Mouse (Mus musculus) kidney, adult 18-20 months (tissue): ENCODE data around the gene Chst3.
"Not testable (repeated sequence)": the region's sequence is repeated elsewhere in the genome, so short reads cannot be mapped to it uniquely, and the experiment has no call there.

Experiments used
- DNase-seq: peaks from one replicate; pipeline ENCODE4 v3.0.0; 2021

The Chst3 gene

DNA sequence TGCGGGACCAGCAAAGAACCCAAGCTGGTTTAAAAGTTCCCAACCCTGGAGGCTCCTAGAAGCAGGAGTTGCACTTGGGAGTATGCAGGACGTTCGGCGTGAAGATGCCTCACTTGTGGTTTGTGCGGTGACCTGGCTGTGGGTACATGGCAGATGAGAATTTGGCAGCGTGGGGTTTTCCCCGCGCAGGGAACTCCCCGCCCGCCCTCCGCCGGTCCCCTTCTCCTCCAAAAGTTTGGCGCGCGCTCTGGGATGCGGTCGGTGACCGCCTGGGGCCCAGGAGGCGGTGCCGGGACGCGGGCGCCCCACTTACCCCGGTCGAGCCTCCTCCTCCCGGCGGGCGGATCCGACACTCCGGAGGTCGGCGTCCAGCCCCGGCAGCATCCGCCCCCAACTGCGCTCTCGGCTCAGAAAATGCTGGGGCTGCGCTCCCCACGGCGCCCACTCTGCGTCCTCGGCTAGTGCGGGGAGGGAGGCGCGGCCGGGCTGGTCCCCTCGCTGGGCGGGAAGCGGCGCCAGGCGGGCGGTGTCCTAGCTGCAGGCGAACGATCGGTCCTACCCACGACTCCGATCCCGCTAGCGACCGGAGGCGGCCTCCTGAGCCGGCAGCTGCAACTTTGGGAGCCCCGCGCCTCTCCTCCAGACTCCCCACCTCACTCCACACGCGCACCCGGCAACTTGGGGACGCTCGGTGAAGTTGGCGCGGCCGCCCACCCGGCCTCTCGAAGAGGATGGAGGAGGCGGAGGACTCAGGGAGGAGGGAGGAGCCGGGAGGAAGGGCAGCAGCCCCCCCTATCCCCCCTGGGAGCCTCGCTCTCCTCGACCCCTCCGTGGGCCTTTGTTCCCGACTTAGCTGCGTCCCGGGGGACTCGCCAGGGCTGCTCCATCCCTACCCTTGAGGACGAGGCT is at the start of gene Chst3:
Gene Chst3 (minus strand): TSS at position 670 of the 909 bp plus-strand sequence.
- peak; percentile 78 for DNase-seq

- DNase-seq = no peak
Measured at GRCm38 (mm10) chr10:60268738-60269137, 49.7 kb upstream of the Chst3 start.

DNA sequence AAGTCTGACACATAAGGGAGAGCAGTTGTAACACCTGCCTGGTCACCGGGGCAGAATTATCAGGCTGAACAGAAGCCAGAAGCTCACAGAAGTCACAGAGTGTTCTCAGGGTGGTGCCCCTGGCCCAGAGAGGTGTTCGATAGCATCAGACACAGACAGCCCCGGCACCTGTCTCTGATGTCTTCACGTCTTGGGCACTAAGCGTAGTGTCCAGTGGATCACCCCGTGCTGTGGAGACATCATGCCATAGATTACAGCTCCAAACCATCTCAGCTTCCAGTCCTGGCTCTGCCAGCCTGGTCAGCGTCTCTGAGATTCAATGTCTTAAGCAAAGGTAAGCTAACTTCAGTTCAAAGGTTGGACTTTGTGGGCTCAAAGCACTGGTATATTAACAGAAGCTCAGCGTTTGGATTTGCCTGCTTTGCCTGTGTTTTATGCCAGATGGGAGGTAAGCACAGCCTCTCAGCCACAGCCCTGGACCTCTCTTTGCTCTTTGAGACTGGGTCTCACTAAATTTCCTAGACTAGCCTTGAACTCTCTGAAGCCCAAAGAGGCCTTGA is 47.9 kb upstream of the Chst3 start:
- no peak for DNase-seq

- DNase-seq = no peak
Measured at GRCm38 (mm10) chr10:60265252-60265651, 46.2 kb upstream of the Chst3 start.

DNA sequence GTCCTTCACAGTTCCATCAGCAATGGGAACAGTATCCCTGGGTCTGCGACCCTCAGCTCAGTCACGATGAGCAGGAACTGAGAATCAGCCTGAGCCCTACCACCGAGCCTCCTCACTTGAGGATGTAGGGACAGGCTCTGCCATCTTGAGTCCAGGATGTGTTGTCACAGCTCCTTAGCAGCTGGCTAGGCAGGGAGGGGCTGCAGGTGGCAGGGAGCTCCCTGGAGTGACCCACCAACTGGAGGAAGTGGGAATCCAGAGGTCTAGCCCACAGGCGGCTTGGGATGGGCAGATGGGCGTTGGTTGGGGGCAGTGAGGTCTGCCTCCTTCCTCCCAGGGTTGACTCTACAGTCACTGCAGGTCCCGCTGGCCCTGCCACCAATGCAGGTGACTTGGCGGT is 44.3 kb upstream of the Chst3 start:
- no peak for DNase-seq

DNA sequence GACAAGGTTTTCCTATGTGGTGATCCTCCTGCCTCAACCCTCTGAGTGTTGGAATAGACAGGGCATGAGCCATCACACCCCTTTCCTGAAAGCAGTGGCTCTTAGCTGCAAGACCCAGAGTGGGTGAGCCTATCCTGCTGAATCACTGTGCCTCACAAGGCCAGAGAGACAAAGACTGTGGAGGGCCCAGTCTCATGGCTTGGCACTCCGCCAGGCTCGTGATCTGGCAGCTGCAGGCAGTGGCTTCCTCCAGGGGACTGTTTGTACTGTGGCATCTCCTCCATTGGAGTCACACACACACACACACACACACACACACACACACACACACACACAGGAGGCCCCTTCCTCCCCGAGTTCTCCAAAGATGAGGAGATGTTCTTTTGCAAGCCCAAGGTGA is 43.3 kb upstream of the Chst3 start:
- DNase-seq = peak; percentile 86

DNA sequence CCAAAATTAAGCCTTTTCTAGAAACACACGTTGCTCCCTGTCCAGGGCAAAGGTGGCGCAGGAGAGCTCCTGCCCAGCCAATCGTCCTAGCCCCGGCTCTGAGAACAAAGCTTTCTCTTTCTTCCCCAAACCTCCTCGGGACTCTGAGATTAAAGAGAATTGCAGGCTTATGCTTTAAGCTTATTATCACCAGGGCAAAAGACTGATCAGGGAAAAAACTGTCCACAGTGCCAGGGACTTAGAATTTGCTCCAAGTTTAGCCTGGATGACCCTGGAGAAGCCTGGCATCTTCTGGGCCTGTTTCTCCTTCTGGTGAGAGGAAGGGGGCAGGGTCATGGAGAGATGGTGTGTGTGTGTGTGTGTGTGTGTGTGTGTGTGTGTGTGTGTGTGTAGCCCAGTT is 42.5 kb upstream of the Chst3 start:
- no peak for DNase-seq

DNA sequence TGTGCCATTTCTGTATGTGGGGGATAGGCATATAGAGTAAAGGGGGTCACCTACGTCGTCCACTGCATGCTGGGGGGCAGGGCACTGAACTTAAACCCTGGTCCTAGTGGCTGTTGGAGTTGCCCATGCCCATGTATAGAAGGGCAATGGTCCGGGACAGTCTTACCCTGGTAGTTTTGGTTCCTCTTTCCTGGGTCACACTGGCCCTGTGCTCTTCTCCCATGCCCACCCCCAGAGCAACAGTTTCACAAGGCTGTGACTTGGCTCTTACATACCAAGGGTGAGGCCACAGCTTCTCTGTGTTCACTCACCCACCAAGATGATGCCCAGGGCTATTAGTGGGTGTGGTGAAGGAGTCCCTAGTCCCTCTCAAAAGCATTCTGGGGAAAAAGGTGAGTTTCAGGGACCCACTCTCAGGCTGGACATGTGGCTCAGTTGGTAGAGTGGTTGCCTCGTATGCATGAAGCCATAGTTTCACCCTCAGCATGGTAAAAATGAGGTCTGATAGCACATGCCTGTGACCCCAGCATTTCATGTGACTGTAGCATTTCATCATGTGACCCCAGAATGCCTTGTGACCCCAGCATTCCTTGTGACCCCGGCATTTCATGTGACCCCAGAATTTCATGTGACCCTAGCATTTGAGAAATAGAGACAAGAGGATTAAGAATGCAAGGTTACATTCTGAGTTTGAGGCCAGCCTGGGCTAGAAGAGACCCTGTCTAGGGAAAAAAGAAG is 41.7 kb upstream of the Chst3 start:
- DNase-seq = no peak

DNA sequence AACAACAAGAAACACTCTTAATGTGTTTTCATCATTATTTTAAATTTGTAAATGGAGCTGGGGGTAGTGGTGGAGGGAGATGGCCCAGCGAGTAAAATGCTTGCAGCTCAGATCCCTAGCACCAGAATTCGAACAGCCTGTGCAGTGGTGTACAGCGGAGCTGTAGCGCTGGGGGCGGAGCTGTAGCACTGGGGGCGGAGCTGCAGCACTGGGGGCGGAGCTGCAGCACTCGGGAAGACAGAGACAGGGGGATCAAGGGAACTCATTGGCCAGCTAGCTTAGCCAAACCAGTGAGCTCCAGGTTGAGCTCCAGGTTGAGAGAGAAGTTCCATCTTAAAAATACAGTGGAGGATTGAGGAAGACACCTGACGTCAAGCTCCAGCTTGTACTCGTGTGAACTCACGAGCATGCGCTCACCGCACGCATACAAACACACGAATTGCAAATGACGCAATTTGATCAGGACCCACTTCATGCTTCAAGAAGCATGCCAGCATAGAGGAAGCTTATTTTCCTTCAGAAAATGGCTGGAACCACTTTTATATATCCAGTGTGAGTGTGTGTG is 38.3 kb upstream of the Chst3 start:
- DNase-seq = no peak

DNA sequence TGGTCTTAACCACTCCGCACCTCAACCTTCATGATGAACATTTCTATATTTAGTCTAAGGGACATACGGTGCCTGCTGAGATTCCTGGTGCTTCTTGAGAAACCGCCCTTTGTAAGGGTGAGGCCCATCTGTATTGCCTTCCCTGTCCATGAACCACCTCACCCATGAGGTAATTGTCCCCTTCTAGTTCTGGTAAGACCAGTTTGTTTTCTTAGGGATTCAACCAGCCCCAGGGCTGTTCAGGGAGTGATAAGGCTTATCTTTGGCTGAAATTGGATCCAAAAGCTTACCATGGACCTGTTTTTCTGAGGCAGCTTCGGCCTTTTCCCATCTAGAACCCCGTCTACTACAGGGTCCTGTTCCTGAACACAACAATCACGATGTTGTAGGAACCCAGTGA is 37.0 kb upstream of the Chst3 start:
- no peak for DNase-seq

DNA sequence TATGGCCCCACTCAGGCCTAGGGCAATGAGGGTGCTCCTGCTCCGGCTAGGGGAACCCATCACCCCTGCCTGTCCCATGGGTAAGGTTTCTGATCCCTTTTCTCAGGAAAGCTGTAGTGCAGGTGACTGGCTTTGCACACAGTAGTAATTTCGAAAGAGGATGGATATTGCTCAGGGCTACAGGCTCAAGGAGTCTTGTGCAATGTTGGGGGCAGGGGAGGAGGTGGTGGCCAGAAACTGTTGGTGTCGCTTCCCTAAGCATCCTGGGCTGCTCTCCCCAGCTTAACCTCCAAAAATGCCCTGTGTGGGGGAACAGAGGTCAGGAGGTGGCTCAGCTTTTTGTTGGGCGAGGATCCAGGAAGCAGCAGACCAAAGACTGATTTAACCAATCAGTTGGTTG is 33.5 kb upstream of the Chst3 start:
- no peak for DNase-seq

GRCm38 (mm10) chr10:60252187-60252586 is 33.1 kb upstream of the Chst3 start:
- no peak for DNase-seq

- DNase-seq = peak; percentile 54
Measured at GRCm38 (mm10) chr10:60250426-60250965, 31.4 kb upstream of the Chst3 start.

DNA sequence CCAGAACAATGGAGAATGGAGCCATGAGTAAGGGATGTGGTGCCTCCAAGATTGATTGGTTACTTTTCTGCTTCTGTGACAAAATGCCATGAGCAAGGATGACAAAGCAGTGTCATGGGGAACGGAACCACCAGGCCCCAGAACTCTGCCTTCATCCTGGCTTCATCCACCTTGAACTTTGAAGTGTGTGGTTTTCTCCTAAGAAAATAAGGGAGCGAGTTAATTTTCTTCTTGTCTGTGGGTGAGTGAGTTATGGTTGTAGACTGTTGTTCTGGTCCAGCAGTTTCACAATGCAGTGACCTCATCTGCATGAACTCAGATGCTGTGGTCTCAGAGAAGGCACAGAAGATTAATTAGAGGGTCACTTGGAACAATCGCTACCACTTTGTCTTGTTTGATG is 29.3 kb upstream of the Chst3 start:
- DNase-seq = peak; percentile 23

- DNase-seq = peak; percentile 49
Measured at GRCm38 (mm10) chr10:60246519-60246918, 27.5 kb upstream of the Chst3 start.

DNA sequence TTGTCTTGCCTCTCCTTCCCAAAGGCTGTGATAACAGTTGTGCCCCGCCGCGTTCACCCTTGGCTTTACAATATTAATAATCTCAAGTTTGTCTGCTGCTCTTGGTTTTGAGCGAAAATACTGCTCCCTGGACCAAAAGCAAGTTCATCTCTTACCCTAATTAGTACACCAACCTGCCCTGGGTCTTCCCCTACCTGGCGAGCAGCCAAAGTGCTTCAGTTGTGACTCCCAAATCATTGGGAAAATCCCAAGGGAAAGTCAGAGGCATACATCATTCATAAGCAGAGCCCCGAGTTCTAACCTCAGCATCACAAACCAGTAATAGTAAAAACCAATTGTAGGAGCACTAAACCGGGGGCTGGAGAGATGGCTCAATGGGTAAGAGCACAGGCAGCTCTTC is 26.6 kb upstream of the Chst3 start:
- DNase-seq = no peak

DNA sequence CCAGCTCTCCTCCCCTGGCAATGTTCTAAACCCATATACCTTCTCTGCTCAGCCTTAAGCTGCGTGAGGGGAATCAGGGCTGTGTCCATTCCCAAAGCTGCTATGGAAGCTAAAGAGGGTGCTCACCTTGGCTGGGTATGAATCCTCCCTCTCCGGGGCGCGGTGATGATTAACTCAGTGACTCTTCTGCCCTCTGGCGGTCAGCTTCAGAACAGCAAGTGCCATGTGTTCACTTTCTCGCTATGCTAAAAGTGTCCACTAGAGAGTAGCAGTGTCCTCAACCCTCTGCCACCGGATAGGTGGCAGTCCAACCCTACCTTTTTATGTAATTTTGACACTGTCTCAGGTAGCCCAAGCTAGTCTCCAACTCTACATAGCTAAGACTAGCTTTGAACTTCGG is 26.0 kb upstream of the Chst3 start:
- peak; percentile 95 for DNase-seq

- DNase-seq = no peak
Measured at GRCm38 (mm10) chr10:60243941-60244340, 24.9 kb upstream of the Chst3 start.

DNA sequence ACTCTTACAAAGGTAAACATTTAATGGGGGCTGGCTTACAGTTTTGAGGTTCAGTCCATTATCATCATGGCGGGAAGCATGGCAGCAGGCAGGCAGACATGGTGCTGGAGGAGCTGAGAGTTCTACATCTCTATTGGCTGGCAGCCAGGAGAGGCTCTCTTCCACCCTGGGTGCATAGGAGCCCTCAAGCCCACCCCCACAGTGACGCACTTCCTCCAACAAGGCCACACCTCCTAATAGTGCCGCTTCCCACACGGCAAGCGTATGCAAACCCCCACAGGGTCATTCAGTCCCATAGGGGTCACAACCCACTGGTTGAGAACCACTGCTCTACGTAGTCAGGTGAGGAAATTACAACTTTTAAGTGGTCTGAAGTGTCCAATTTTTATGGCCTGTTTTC is 21.4 kb upstream of the Chst3 start:
- no peak for DNase-seq

- peak; percentile 76 for DNase-seq
Measured at GRCm38 (mm10) chr10:60237475-60238154, 18.6 kb upstream of the Chst3 start.

DNA sequence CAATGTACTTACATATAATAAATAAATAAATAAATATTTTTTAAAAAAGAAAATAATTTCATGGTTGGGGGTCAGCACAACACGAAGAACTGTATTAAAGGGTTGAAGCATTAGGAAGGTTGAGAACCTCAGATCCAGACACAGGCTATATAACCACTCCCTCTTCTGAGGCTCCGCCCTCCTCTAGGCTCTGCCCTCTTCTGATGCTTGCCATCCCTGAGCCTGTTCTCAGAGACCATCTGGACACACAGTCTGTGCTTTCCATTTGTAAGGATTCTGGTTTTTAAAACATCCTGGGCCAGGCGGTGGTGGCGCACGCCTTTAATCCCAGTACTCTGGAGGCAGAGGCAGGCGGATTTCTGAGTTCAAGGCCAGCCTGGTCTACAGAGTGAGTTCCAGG is 16.8 kb upstream of the Chst3 start:
- not testable (repeated sequence) for DNase-seq

DNA sequence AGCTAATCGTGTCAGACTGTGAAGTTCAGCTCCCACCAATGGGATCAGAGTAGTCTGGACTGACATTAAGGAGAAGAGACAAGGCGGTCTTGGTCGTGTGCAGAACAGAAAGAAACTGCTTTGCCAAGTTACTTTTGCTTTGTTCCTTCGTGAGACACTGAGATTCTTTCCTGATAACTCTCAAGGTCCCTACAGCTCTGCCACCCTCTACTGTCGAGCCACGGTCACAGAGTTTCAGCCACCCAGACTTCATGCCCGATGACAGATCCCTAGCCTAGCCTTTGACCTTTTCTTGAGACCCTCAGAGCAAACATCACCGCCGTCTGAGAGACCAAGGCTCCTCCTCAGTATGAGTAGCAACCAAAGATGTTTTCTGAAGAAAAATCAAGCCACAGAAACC is 14.9 kb upstream of the Chst3 start:
- no peak for DNase-seq
